Comparison of ENCODE assay signal across 9 mouse cellular contexts in genomic region chr1:164009235-164009634, GRCm38 (mm10). TPM values are rescaled to one million over a fixed set of nuclear protein-coding genes. Genes with fewer than 3 reads are reported as not detected.
DNase-seq lines count a peak whose midpoint lies in the region; ATAC-seq and TF ChIP-seq lines count a peak whose summit lies in the region.
"Had no signal": no experiment of that assay in that cellular context is flagged by ENCODE, and none has a peak within 500 bp of the region (broad histone marks: within the 10 kb centered on the region; RNA-seq: fewer than 3 reads in every experiment).

No protein-coding gene starts in this region.

- no peak for ATAC-seq in kidney, embryonic 14.5 days (ENCODE audit: low FRiP score, low TSS enrichment)
- no peak for ATAC-seq in embryonic facial prominence, embryonic 11.5 days (replicated peaks; ENCODE audit: insufficient number of reproducible peaks, low FRiP score, low TSS enrichment, low read depth)
- ATAC-seq in neutrophil, adult 5-6 weeks (ENCODE audit: extremely low read depth, insufficient number of reproducible peaks, low FRiP score, poor library complexity, severe bottlenecking): peak; percentile 51; the same call in 1 of the 2 replicates

- H3K27ac ChIP-seq in kidney, embryonic 14.5 days (ENCODE audit: low read depth, low read length): no peak overlapping the region
- H3K27ac ChIP-seq in embryonic facial prominence, embryonic 11.5 days (replicated peaks; ENCODE audit: low read depth, low read length): no peak overlapping the region
- H3K27ac ChIP-seq: embryonic facial prominence, embryonic 15.5 days had no signal

- no peak overlapping the region for H3K9ac ChIP-seq in kidney, embryonic 14.5 days (ENCODE audit: low read depth, low read length)
- H3K9ac ChIP-seq in embryonic facial prominence, embryonic 11.5 days (replicated peaks; ENCODE audit: low read length): no peak overlapping the region
- H3K9ac ChIP-seq: embryonic facial prominence, embryonic 15.5 days had no signal

- H3K4me2 ChIP-seq in kidney, embryonic 14.5 days (replicated peaks; ENCODE audit: low read depth, low read length): no peak overlapping the region
- no peak overlapping the region for H3K4me2 ChIP-seq in embryonic facial prominence, embryonic 11.5 days (ENCODE audit: low read depth, low read length)
- H3K4me2 ChIP-seq: embryonic facial prominence, embryonic 15.5 days had no signal

- no peaks in the 10 kb centered on the region for H3K36me3 ChIP-seq in kidney, embryonic 14.5 days (ENCODE audit: control insufficient read depth, insufficient read depth, low read length)
- H3K36me3 ChIP-seq in E14TG2a.4 (ENCODE audit: insufficient read depth, low read length): no peaks in the 10 kb centered on the region; the same call in 1 of the 2 replicates
- no peaks in the 10 kb centered on the region for H3K36me3 ChIP-seq in embryonic facial prominence, embryonic 11.5 days (replicated peaks; ENCODE audit: control insufficient read depth, insufficient read depth, low read depth, low read length)
- H3K36me3 ChIP-seq: embryonic facial prominence, embryonic 15.5 days had no signal

- peak; percentile 21 for DNase-seq in kidney, adult 9 months
- DNase-seq in A20 (ENCODE audit: low read depth, low spot score): peak; percentile 58
- peak; percentile 28 for DNase-seq in embryonic facial prominence, embryonic 11.5 days (ENCODE audit: low spot score)
- DNase-seq in cerebellum, postnatal 4 days (ENCODE audit: low spot score in 2 of 2): no peak

- no peaks in the 10 kb centered on the region for H3K27me3 ChIP-seq in kidney, embryonic 14.5 days (ENCODE audit: control insufficient read depth, insufficient read depth, low read length)
- no peaks in the 10 kb centered on the region for H3K27me3 ChIP-seq in E14TG2a.4 (ENCODE audit: insufficient read depth, low read length)
- no peaks in the 10 kb centered on the region for H3K27me3 ChIP-seq in embryonic facial prominence, embryonic 11.5 days (ENCODE audit: control insufficient read depth, insufficient read depth, low read length)
- H3K27me3 ChIP-seq: embryonic facial prominence, embryonic 15.5 days had no signal

- H3K4me1 ChIP-seq in kidney, embryonic 14.5 days (ENCODE audit: control insufficient read depth, insufficient read depth, low read length): no peaks in the 10 kb centered on the region
- peaks cover 64% of the 10 kb centered on the region for H3K4me1 ChIP-seq in E14TG2a.4 (replicated peaks; ENCODE audit: low read depth, low read length)
- H3K4me1 ChIP-seq in embryonic facial prominence, embryonic 11.5 days (ENCODE audit: control insufficient read depth, insufficient read depth, low read length): no peaks in the 10 kb centered on the region
- H3K4me1 ChIP-seq: embryonic facial prominence, embryonic 15.5 days had no signal

- H3K4me3 ChIP-seq in kidney, embryonic 14.5 days (ENCODE audit: low read length): no peak overlapping the region
- no peak overlapping the region for H3K4me3 ChIP-seq in E14TG2a.4 (replicated peaks; ENCODE audit: low read length)
- no peak overlapping the region for H3K4me3 ChIP-seq in embryonic facial prominence, embryonic 11.5 days (ENCODE audit: low read depth, low read length)
- H3K4me3 ChIP-seq: embryonic facial prominence, embryonic 15.5 days had no signal

- peak; percentile 55 for TF ChIP-seq CTCF in E14TG2a.4 (conservative IDR thresholded peaks at IDR 0.05; ENCODE audit: low read length)

- no peaks in the 10 kb centered on the region for H3K9me3 ChIP-seq in kidney, embryonic 14.5 days (ENCODE audit: control insufficient read depth, low read length)
- no peaks in the 10 kb centered on the region for H3K9me3 ChIP-seq in E14TG2a.4 (ENCODE audit: low read length)
- H3K9me3 ChIP-seq in embryonic facial prominence, embryonic 11.5 days (replicated peaks; ENCODE audit: control insufficient read depth, low read length): no peaks in the 10 kb centered on the region
- H3K9me3 ChIP-seq: embryonic facial prominence, embryonic 15.5 days had no signal

- WGBS in kidney, embryonic 14.5 days: 36% methylated on average over 2 of the region's 2 CpGs
- WGBS in embryonic facial prominence, embryonic 11.5 days: 42% methylated on average over 2 of the region's 2 CpGs

RNA-seq across cellular contexts. Expression of gene Mettl18, which starts 14.5 kb away (rescaled TPM):
- 9.5 and 9.6 TPM in 2 replicates for polyA plus RNA-seq in kidney, embryonic 14.5 days (2014; fragmentation: Nextera tagmentation; extraction: Ambion mirVana)
- 11.1 and 12.4 TPM in 2 replicates for polyA plus RNA-seq in embryonic facial prominence, embryonic 11.5 days (2014; fragmentation: Nextera tagmentation; extraction: Ambion mirVana)
- 14.5 and 14.7 TPM in 2 replicates for total RNA-seq in neutrophil, adult 5-6 weeks (2017)

RNA-seq across cellular contexts. Expression of gene BC055324, which starts 14.6 kb away (rescaled TPM):
- 19.8 and 32.6 TPM in 2 replicates for polyA plus RNA-seq in kidney, embryonic 14.5 days (2014; fragmentation: Nextera tagmentation; extraction: Ambion mirVana)
- polyA plus RNA-seq in embryonic facial prominence, embryonic 11.5 days (2014; fragmentation: Nextera tagmentation; extraction: Ambion mirVana): 44.1 and 52.6 TPM in 2 replicates
- 5.0 and 7.7 TPM in 2 replicates for total RNA-seq in neutrophil, adult 5-6 weeks (2017)

RNA-seq across cellular contexts. Expression of gene Sele, which starts 38.8 kb away (rescaled TPM):
- not detected in 2 replicates for polyA plus RNA-seq in kidney, embryonic 14.5 days (2014; fragmentation: Nextera tagmentation; extraction: Ambion mirVana)
- not detected in 2 replicates for polyA plus RNA-seq in embryonic facial prominence, embryonic 11.5 days (2014; fragmentation: Nextera tagmentation; extraction: Ambion mirVana)
- total RNA-seq in neutrophil, adult 5-6 weeks (2017): 0.37 and 0.70 TPM in 2 replicates
- polyA plus RNA-seq: small intestine, adult 2 months had no signal

RNA-seq across cellular contexts. Expression of gene Sell, which starts 52.5 kb away (rescaled TPM):
- polyA plus RNA-seq in kidney, embryonic 14.5 days (2014; fragmentation: Nextera tagmentation; extraction: Ambion mirVana): 0.03 and 0.45 TPM in 2 replicates
- polyA plus RNA-seq in embryonic facial prominence, embryonic 11.5 days (2014; fragmentation: Nextera tagmentation; extraction: Ambion mirVana): 0.13 TPM in 1 of 2 replicates, not detected in the other
- total RNA-seq in neutrophil, adult 5-6 weeks (2017): 1,314 and 1,317 TPM in 2 replicates

Comparison
In these comparisons a context has a peak if more than half of its experiments do, and no peak if none do; other contexts are left out.
1. DNase-seq: peak in kidney, adult 9 months (single experiment), A20 (single experiment) and embryonic facial prominence, embryonic 11.5 days (single experiment); none in cerebellum, postnatal 4 days (0 of 2).